Mouse (Mus musculus): ENCODE measurements at regions not wholly inside any gene's neighbourhood (a gene's known extent, or its start where the extent isn't known, plus 50 kb on each side); places are given as distances from the start of the nearest gene placed in this dataset.
"Not testable (repeated sequence)": the region's sequence is repeated elsewhere in the genome, so short reads cannot be mapped to it uniquely, and the experiment has no call there.

DNA sequence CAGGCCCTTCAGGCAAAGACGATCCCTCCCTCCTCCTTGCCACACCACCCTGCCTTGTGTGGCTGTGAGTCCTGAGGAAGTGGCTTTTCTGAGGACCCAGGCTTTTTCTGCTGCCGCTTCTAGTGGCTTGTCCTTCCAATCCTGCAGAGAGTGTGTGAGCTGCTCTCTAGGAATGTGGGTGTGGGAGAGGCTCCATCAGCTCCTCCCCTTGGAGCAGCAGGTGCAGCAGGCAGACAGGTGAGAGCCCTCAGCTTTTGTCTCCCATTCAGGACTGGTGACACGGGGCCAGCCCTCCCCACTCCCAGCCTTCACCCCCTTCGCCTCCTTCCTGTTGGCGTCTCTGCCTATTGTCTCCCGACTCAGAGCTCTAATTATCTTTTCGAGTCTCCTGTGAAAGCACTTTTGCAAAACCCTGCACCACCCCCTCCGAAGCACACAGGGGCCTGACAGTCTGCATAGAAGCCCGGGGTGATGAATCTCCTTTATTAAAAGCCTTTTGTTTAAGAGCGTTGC lies 150.8 kb upstream of the A430005L14Rik start:
- H3K9ac ChIP-seq (replicated peaks) = no peak overlapping the region
- DNase-seq (no peak), ATAC-seq (no peak)

DNA sequence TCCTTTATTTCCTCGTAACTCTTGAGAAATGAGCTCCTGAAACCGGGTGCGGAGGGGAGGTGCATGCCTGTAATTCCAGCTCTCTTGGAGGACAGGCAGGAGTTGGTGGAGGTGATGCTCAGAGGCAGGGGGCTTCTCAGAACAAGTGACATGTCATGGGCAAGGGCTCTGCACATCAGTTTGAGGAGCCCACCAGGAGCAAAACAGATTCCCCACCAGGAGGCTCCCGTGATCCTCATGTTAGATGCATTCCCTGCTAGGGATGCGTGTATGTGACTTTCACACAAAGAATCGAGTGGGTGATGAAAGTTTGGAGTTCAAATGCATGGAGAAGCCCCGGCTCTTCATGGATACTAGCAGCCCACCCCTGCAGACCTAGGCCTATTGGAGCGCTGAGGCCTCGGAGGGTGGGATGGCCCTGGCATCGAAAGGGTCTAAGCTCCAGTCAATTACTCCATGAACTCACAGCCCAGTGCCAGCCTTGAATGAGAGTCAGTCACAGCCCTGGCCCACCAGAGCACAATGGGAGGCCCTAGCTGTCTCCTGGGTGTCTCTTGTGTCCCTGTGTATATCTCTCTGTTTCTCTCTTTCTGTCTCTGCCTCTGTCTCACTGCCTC lies 150.1 kb upstream of the A430005L14Rik start:
- ATAC-seq (no peak), DNase-seq (no peak)
- no peak overlapping the region for H3K4me3 ChIP-seq (ENCODE audit: low read depth, low read length)
- no peaks in the 10 kb centered on the region for H3K36me3 ChIP-seq (replicated peaks; ENCODE audit: insufficient read depth, low read length)
- H3K9ac ChIP-seq (replicated peaks) = no peak overlapping the region
- no peaks in the 10 kb centered on the region for H3K9me3 ChIP-seq (ENCODE audit: low read length)
- 39% methylated on average over 10 of the region's 10 CpGs for WGBS (ENCODE audit: insufficient replicate concordance)
- H3K4me2 ChIP-seq (ENCODE audit: low read depth, low read length) = no peak overlapping the region
- no peaks in the 10 kb centered on the region for H3K4me1 ChIP-seq (ENCODE audit: insufficient read depth)
- no peak overlapping the region for H3K27ac ChIP-seq (ENCODE audit: low read depth)
- no peak for TF ChIP-seq CTCF (IDR thresholded peaks at IDR 0.05; ENCODE audit: low read depth)
- TF ChIP-seq EP300 (IDR thresholded peaks at IDR 0.05; ENCODE audit: low read depth) = no peak
- no peaks in the 10 kb centered on the region for H3K27me3 ChIP-seq (ENCODE audit: insufficient read depth, low read length)

More for the DNA sequence above, 150.8 kb upstream of the A430005L14Rik start:
- TF ChIP-seq EP300 (IDR thresholded peaks at IDR 0.05; ENCODE audit: low read depth) = no peak
- no peak for TF ChIP-seq CTCF (IDR thresholded peaks at IDR 0.05; ENCODE audit: low read depth)
- Histone ChIP-seq H3K36me3 (replicated peaks; ENCODE audit: insufficient read depth, low read length) (no peaks in the 10 kb centered on the region), H3K9me3 (ENCODE audit: low read length) (no peaks in the 10 kb centered on the region), H3K4me3 (ENCODE audit: low read depth, low read length) (no peak overlapping the region), H3K4me2 (ENCODE audit: low read depth, low read length) (no peak overlapping the region), H3K27ac (ENCODE audit: low read depth) (no peak overlapping the region), H3K4me1 (ENCODE audit: insufficient read depth) (no peaks in the 10 kb centered on the region), H3K27me3 (ENCODE audit: insufficient read depth, low read length) (no peaks in the 10 kb centered on the region)
- 8% methylated on average over 10 of the region's 10 CpGs for WGBS (ENCODE audit: insufficient replicate concordance)

DNA sequence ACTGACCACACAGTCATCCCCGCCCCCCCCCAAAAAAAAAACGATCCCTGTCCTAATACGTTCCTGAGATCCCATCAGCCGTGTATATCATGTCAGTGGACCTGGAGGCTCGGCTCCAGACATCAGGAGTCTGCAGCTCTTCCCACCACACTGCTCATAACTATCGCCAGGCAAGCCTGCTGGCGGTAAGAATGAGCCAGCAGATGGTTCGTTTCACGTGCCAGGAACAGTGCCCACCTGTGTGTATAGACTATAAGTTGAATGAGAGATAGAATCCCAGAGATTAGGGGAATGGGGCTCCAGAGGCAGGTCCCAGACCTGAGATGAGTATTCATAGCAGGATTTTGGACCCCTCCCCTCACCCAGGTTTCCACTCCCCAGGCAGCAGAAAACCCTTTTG lies 144.2 kb upstream of the A430005L14Rik start:
- ATAC-seq = no peak
- no peak overlapping the region for H3K9ac ChIP-seq (replicated peaks)

GRCm38 (mm10) chr4:153827914-153828313 lies 129.1 kb upstream of the A430005L14Rik start:
- H3K9ac ChIP-seq (replicated peaks) = no peak overlapping the region
- no peaks in the 10 kb centered on the region for H3K27me3 ChIP-seq (ENCODE audit: insufficient read depth, low read length)
- H3K27ac ChIP-seq (ENCODE audit: low read depth) = no peak overlapping the region
- no peak for TF ChIP-seq CTCF (IDR thresholded peaks at IDR 0.05; ENCODE audit: low read depth)
- no peak for TF ChIP-seq EP300 (IDR thresholded peaks at IDR 0.05; ENCODE audit: low read depth)
- no peak overlapping the region for H3K4me3 ChIP-seq (ENCODE audit: low read depth, low read length)
- H3K9me3 ChIP-seq (ENCODE audit: low read length) = peaks cover 2% of the 10 kb centered on the region; the same call in 1 of the 2 replicates
- H3K4me1 ChIP-seq (ENCODE audit: insufficient read depth) = no peaks in the 10 kb centered on the region
- H3K36me3 ChIP-seq (replicated peaks; ENCODE audit: insufficient read depth, low read length) = no peaks in the 10 kb centered on the region
- ATAC-seq (no peak), DNase-seq (no peak)
- 48% methylated on average over 9 of the region's 9 CpGs for WGBS (ENCODE audit: insufficient replicate concordance)
- no peak overlapping the region for H3K4me2 ChIP-seq (ENCODE audit: low read depth, low read length)

More for the DNA sequence above, 144.2 kb upstream of the A430005L14Rik start:
- no peak for DNase-seq
- Histone ChIP-seq H3K4me2 (ENCODE audit: low read depth, low read length) (no peak overlapping the region), H3K9me3 (ENCODE audit: low read length) (no peaks in the 10 kb centered on the region), H3K27ac (ENCODE audit: low read depth) (no peak overlapping the region), H3K4me1 (ENCODE audit: insufficient read depth) (no peaks in the 10 kb centered on the region), H3K4me3 (ENCODE audit: low read depth, low read length) (no peak overlapping the region), H3K27me3 (ENCODE audit: insufficient read depth, low read length) (no peaks in the 10 kb centered on the region), H3K36me3 (replicated peaks; ENCODE audit: insufficient read depth, low read length) (no peaks in the 10 kb centered on the region)
- TF ChIP-seq CTCF (IDR thresholded peaks at IDR 0.05; ENCODE audit: low read depth) = no peak
- no peak for TF ChIP-seq EP300 (IDR thresholded peaks at IDR 0.05; ENCODE audit: low read depth)
- WGBS (ENCODE audit: insufficient replicate concordance) = 79% methylated on average over 9 of the region's 9 CpGs

GRCm38 (mm10) chr4:153829766-153830165 lies 127.3 kb upstream of the A430005L14Rik start:
- Histone ChIP-seq H3K36me3 (replicated peaks; ENCODE audit: insufficient read depth, low read length) (no peaks in the 10 kb centered on the region), H3K4me1 (ENCODE audit: insufficient read depth) (no peaks in the 10 kb centered on the region), H3K9ac (replicated peaks) (no peak overlapping the region), H3K4me2 (ENCODE audit: low read depth, low read length) (no peak overlapping the region), H3K4me3 (ENCODE audit: low read depth, low read length) (no peak overlapping the region), H3K27ac (ENCODE audit: low read depth) (no peak overlapping the region), H3K27me3 (ENCODE audit: insufficient read depth, low read length) (no peaks in the 10 kb centered on the region), H3K9me3 (ENCODE audit: low read length) (peaks cover 2% of the 10 kb centered on the region; the same call in 1 of the 2 replicates)
- 89% methylated on average over 9 of the region's 9 CpGs for WGBS (ENCODE audit: insufficient replicate concordance)
- ATAC-seq (no peak), DNase-seq (no peak)
- TF ChIP-seq CTCF (IDR thresholded peaks at IDR 0.05; ENCODE audit: low read depth) (no peak), EP300 (IDR thresholded peaks at IDR 0.05; ENCODE audit: low read depth) (no peak)

DNA sequence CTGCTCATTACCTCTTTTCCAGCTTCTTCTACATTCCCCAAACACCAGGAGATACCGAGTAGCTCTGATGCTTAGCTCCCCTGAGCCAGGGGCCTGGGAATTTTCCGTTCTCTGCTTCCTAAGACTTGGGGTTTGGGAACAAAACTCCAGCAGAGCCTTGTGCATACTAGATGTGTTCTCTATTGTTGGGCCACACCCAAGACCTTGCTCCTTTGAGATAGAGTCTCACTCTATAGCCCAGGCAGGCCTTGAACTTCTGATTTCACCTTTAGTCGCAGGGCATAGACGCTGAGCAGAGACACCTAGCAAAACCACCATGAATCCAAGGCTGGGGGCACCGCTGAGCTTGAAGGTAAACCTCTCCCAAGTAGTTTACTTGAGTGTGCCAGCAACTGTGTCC lies 126.5 kb upstream of the A430005L14Rik start:
- TF ChIP-seq EP300 (IDR thresholded peaks at IDR 0.05; ENCODE audit: low read depth) (no peak), CTCF (IDR thresholded peaks at IDR 0.05; ENCODE audit: low read depth) (no peak)

DNA sequence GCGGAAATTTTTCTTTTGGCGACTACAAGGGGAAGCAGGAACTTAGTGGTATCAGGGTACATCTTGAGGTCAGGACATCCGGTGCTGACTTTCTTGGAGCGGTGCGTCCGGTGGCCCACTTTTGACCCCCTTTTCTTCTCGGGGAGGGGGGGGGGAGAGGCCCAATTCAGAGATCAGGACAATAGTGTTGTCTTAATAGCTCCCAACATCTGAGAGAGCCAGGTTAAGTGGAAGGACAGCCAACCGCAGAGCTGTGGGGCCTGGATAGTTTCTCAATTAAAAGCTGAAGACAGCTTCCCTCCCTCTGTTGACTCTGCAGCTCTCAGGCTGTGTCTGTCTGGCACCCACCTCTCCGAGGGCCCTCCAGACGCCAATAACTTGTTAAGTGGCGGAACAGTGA lies 125.8 kb upstream of the A430005L14Rik start:
- not testable (repeated sequence) for H3K4me2 ChIP-seq (ENCODE audit: low read depth, low read length); H3K27me3 ChIP-seq (ENCODE audit: insufficient read depth, low read length); H3K36me3 ChIP-seq (replicated peaks; ENCODE audit: insufficient read depth, low read length); DNase-seq; H3K4me1 ChIP-seq (ENCODE audit: insufficient read depth); H3K9ac ChIP-seq (replicated peaks); ATAC-seq; H3K9me3 ChIP-seq (ENCODE audit: low read length); H3K27ac ChIP-seq (ENCODE audit: low read depth); H3K4me3 ChIP-seq (ENCODE audit: low read depth, low read length)
- 63% methylated on average over 9 of the region's 11 CpGs for WGBS (ENCODE audit: insufficient replicate concordance)

More for the DNA sequence above, 126.5 kb upstream of the A430005L14Rik start:
- no peaks in the 10 kb centered on the region for H3K27me3 ChIP-seq (ENCODE audit: insufficient read depth, low read length)
- no peak overlapping the region for H3K9ac ChIP-seq (replicated peaks)
- H3K9me3 ChIP-seq (ENCODE audit: low read length) = peaks cover 2% of the 10 kb centered on the region; the same call in 1 of the 2 replicates
- 79% methylated on average over 5 of the region's 5 CpGs for WGBS (ENCODE audit: insufficient replicate concordance)
- H3K36me3 ChIP-seq (replicated peaks; ENCODE audit: insufficient read depth, low read length) = no peaks in the 10 kb centered on the region
- ATAC-seq (no peak), DNase-seq (no peak)
- no peaks in the 10 kb centered on the region for H3K4me1 ChIP-seq (ENCODE audit: insufficient read depth)
- no peak overlapping the region for H3K4me2 ChIP-seq (ENCODE audit: low read depth, low read length)
- H3K27ac ChIP-seq (ENCODE audit: low read depth) = no peak overlapping the region
- no peak overlapping the region for H3K4me3 ChIP-seq (ENCODE audit: low read depth, low read length)

Data from liver, postnatal 0 days (tissue).